Mouse (Mus musculus) C2C12 (cell line): ENCODE measurements around the gene Mical2.

Experiments used
- CTCF ChIP-seq: IDR thresholded peaks from one replicate; pipeline ENCODE4 v1.5.1; 2011; ENCODE audit not compliant: control insufficient read depth, insufficient read depth, insufficient read length
- MAX ChIP-seq: IDR thresholded peaks from one replicate; pipeline ENCODE4 v1.6.1; 2011; ENCODE audit warnings: mild to moderate bottlenecking, control low read depth

GRCm38 (mm10) chr7:112332426-112332825 is 106.8 kb downstream of the Mical2 start:
- TF ChIP-seq CTCF (no peak), MAX (peak; percentile 42)
